Mouse (Mus musculus) heart, embryonic 16.5 days (tissue): ENCODE data around the gene Six2. TPM values are rescaled to one million over a fixed set of nuclear protein-coding genes. Genes with fewer than 3 reads are reported as not detected.

ENCODE experiments used
- ATAC-seq: fragments of 200-750 bp; cut with Nextera tagmentation; replicated peaks from 2 replicates; pipeline ENCODE4 v1.8.0; 2017; ENCODE audit warnings: moderate number of reproducible peaks; ENCODE audit not compliant: insufficient read depth, low FRiP score; ENCODE audit errors: extremely low read depth
- H3K27ac ChIP-seq: fragments of 300-500 bp; sonication (generic); 2 replicates; pipeline ENCODE4 v1.5.1; 2014; ENCODE audit warnings: mild to moderate bottlenecking, low read length, control low read depth, moderate library complexity
- H3K27me3 ChIP-seq: fragments of 300-500 bp; sonication (generic); 2 replicates; pipeline ENCODE4 v1.6.1; 2014; ENCODE audit warnings: low read length, mixed read lengths; ENCODE audit not compliant: control insufficient read depth, insufficient read depth
- H3K36me3 ChIP-seq: fragments of 300-500 bp; sonication (generic); 2 replicates; pipeline ENCODE4 v1.6.1; 2014; ENCODE audit not compliant: control insufficient read depth, insufficient read depth
- H3K4me1 ChIP-seq: fragments of 300-500 bp; sonication (generic); 2 replicates; pipeline ENCODE4 v1.6.1; 2014; ENCODE audit warnings: low read length, mixed read lengths; ENCODE audit not compliant: control insufficient read depth, insufficient read depth
- H3K4me2 ChIP-seq: fragments of 300-500 bp; sonication (generic); 2 replicates; pipeline ENCODE4 v1.6.1; 2014; ENCODE audit warnings: low read depth, mild to moderate bottlenecking, control low read depth, low read length
- H3K4me3 ChIP-seq: fragments of 300-500 bp; sonication (generic); 2 replicates; pipeline ENCODE4 v1.5.1; 2014; ENCODE audit warnings: mild to moderate bottlenecking, control low read depth, low read length
- H3K9ac ChIP-seq: fragments of 300-500 bp; sonication (generic); 2 replicates; pipeline ENCODE4 v1.6.1; 2014; ENCODE audit warnings: low read length, control low read depth
- H3K9me3 ChIP-seq: fragments of 300-500 bp; sonication (generic); replicated peaks from 2 replicates; pipeline ENCODE4 v1.6.1; 2016; ENCODE audit warnings: low read length; ENCODE audit not compliant: control insufficient read depth
- WGBS: fragments of 180-500 bp; shearing (Covaris S2); extraction: QIAGEN DNeasy Blood & Tissue Kit; methylation state at CpG from one replicate; pipeline ENCODE4 v1.1.7; 2014; 5-methylcytosine and 5-hydroxymethylcytosine counted together
- polyA plus RNA-seq: library from polyadenylated mRNA; unstranded; fragments of >200 nt; fragmentation: Nextera tagmentation; extraction: Ambion mirVana; gene quantifications from 2 replicates; pipeline ENCODE4 v1.2.1, GENCODE M21; 2015

Gene Six2
- polyA plus RNA-seq, 1 experiment from 2014 or later = 1.0 TPM

DNA sequence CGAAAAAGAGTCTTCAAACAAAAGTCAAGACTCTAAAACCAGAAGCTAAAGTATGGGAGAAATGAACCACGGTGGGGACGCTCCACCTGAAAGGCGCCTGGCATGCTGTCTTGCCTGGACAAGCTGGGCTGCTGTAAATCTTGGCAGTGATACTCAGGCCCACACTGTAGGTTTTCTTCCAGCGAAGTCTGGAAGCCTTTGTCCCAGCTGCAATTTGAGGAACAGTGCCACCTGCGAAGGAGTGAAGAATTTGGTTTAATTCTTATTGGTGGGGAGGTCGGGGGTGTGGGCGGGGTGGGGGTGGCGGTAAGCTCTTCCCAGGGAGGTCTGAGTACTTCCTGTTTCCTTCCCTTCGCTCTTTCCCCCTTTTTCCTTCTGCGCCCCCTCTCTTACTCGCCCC lies 42.8 kb downstream of the Six2 start:
- H3K4me2 ChIP-seq = peak overlapping the region; percentile 68
- H3K4me1 ChIP-seq = 0 out of 2 replicates have a peak, but pooled peaks cover 6% of the 10 kb centered on the region
- peaks cover 64% of the 10 kb centered on the region for H3K27me3 ChIP-seq
- H3K9me3 ChIP-seq = peaks cover 2% of the 10 kb centered on the region; the same call in 1 of the 2 replicates
- H3K4me3 ChIP-seq = peak overlapping the region; percentile 44
- 15% methylated on average over 10 of the region's 12 CpGs for WGBS
- no peaks in the 10 kb centered on the region for H3K36me3 ChIP-seq
- no peak overlapping the region for H3K9ac ChIP-seq
- H3K27ac ChIP-seq = no peak overlapping the region
- ATAC-seq = no peak

DNA sequence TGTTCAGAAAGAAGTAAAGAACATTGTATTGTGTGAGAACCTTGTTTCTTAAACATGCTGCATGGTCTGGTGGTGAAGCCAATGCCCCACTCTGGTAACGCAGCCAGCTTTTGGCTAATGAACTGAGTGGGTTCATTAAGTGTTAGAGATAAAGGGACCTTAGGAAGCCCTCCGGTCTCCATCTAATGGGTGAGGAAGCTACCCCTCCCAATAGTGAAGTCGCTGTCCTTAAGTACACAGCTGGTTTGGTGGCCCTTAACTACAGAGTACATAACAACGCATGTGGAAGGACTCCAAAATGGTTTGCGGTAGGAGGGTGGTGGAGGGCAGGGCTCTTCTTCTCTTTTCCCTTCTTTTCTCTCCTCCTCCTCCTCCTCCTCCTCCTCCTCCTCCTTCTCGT lies 50.2 kb downstream of the Six2 start:
- Histone ChIP-seq H3K36me3 (no peaks in the 10 kb centered on the region), H3K9me3 (no peaks in the 10 kb centered on the region), H3K27me3 (peaks cover 42% of the 10 kb centered on the region), H3K4me1 (no peaks in the 10 kb centered on the region), H3K4me3 (no peak overlapping the region), H3K9ac (no peak overlapping the region), H3K27ac (no peak overlapping the region), H3K4me2 (no peak overlapping the region)
- WGBS = 42% methylated on average over 6 of the region's 6 CpGs
- no peak for ATAC-seq

Other genes starting within 250 kb of the Six2 start
- not detected in 2 replicates for gene Six3, start 74.7 kb downstream of the Six2 start, polyA plus RNA-seq